Mouse (Mus musculus): ENCODE data around the gene Atp8b4. TPM values are rescaled to one million over a fixed set of nuclear protein-coding genes. Genes with fewer than 3 reads are reported as not detected.

Gene Atp8b4
- polyA plus RNA-seq, 1 experiment from 2014 or later = 0.13 TPM

DNA sequence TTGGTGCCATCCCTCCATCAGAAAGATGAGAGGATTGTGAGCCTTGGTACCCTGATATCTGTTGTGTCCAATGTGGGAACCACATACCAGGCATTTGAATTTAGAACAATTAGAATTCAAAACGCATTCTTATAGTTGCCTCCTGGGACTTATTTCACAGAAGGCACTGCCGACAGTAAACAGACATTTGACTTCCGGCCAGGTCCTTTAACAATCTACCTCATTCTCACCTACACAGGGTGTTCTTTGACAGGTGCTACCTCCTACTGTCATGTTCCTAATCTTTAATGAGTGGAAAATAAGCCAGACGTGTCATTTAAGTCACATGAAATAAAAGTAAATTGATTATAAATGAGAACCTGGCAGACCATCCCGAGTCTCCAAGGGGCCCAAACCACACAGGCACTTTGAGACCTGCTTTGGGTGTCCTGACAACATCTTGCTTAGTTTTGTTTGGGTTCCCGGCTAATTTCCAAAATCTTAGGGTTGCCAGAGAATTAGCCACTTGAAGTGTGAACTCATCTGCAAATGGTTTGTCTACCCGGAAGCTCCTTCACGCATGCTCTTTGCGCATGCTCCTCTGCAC, 67.9 kb downstream of the Atp8b4 start:
- no peak for ATAC-seq (ENCODE audit: insufficient number of reproducible peaks, insufficient read depth, low FRiP score, low TSS enrichment, low read depth)
- H3K9me3 ChIP-seq = no peaks in the 10 kb centered on the region
- H3K9ac ChIP-seq (replicated peaks) = no peak overlapping the region
- H3K27ac ChIP-seq = no peak overlapping the region
- H3K4me1 ChIP-seq (replicated peaks) = no peaks in the 10 kb centered on the region
- no peak overlapping the region for H3K4me2 ChIP-seq
- H3K36me3 ChIP-seq = no peaks in the 10 kb centered on the region
- no peaks in the 10 kb centered on the region for H3K27me3 ChIP-seq
- no peak overlapping the region for H3K4me3 ChIP-seq (replicated peaks)
- 78% methylated on average over 9 of the region's 9 CpGs for WGBS

DNA sequence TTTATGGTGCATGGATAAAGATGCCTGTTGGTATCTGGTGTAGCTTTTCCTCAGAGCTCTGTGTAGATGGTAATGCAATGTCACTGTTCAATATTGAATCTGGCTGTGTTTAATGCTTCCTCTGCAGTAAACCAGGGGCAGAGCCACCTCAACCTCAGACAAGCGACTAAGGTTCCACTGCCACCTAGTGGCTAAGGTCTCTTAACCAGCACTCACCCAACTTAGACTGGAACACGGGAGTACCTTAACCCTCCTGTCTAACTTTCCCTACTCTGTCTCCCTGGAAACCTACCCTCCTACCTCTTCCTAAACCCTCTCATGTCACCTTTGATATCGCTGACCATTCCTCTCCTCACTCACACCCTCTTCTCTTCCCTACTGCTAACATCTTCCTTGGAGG, 71.2 kb downstream of the Atp8b4 start:
- Histone ChIP-seq H3K4me2 (no peak overlapping the region), H3K36me3 (no peaks in the 10 kb centered on the region), H3K27ac (no peak overlapping the region), H3K4me1 (replicated peaks) (no peaks in the 10 kb centered on the region), H3K27me3 (0 out of 2 replicates have a peak, but pooled peaks cover 3% of the 10 kb centered on the region), H3K9ac (replicated peaks) (no peak overlapping the region), H3K9me3 (no peaks in the 10 kb centered on the region), H3K4me3 (replicated peaks) (no peak overlapping the region)
- 13% methylated on average over 3 of the region's 3 CpGs for WGBS
- ATAC-seq (ENCODE audit: insufficient number of reproducible peaks, insufficient read depth, low FRiP score, low TSS enrichment, low read depth) = no peak

- Histone ChIP-seq H3K36me3 (no peaks in the 10 kb centered on the region), H3K9ac (replicated peaks) (no peak overlapping the region), H3K4me1 (replicated peaks) (no peaks in the 10 kb centered on the region), H3K9me3 (no peaks in the 10 kb centered on the region), H3K27me3 (0 out of 2 replicates have a peak, but pooled peaks cover 3% of the 10 kb centered on the region), H3K4me2 (no peak overlapping the region), H3K27ac (no peak overlapping the region), H3K4me3 (replicated peaks) (no peak overlapping the region)
- 87% methylated on average over 3 of the region's 3 CpGs for WGBS
- no peak for ATAC-seq (ENCODE audit: insufficient number of reproducible peaks, insufficient read depth, low FRiP score, low TSS enrichment, low read depth)
These were observed 75.3 kb downstream of the Atp8b4 start for GRCm38 (mm10) chr2:126425223-126425622.

DNA sequence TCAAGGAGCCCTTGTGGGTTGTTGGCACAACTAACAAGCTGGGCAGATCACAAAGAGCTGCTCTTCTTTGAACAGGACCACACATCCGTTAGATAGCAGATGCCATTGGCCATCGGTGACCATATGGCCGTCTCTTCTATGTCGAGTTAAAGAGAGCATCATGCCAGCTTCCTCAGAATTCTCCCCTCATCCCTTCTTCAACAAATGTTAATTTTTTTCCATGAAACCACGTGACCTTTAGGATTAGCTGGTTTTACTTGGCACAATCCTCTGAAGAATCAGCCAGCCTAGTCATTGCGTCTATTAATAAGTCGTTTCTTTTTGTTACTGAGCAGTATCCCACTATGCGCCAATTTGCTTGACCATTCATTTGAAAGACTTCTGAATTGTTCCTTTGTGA, 75.8 kb downstream of the Atp8b4 start:
- WGBS = 85% methylated on average over 8 of the region's 8 CpGs

GRCm38 (mm10) chr2:126420901-126421300, 79.6 kb downstream of the Atp8b4 start:
- 87% methylated on average over 2 of the region's 2 CpGs for WGBS
- no peak for ATAC-seq (ENCODE audit: insufficient number of reproducible peaks, insufficient read depth, low FRiP score, low TSS enrichment, low read depth)
- Histone ChIP-seq H3K4me1 (replicated peaks) (no peaks in the 10 kb centered on the region), H3K9me3 (no peaks in the 10 kb centered on the region), H3K27ac (no peak overlapping the region), H3K9ac (replicated peaks) (no peak overlapping the region), H3K27me3 (no peaks in the 10 kb centered on the region), H3K4me2 (no peak overlapping the region), H3K4me3 (replicated peaks) (no peak overlapping the region), H3K36me3 (no peaks in the 10 kb centered on the region)

More for the DNA sequence above, 75.8 kb downstream of the Atp8b4 start:
- H3K36me3 ChIP-seq = no peaks in the 10 kb centered on the region
- no peaks in the 10 kb centered on the region for H3K4me1 ChIP-seq (replicated peaks)
- H3K9ac ChIP-seq (replicated peaks) = no peak overlapping the region
- no peak overlapping the region for H3K27ac ChIP-seq
- 0 out of 2 replicates have a peak, but pooled peaks cover 3% of the 10 kb centered on the region for H3K27me3 ChIP-seq
- H3K4me3 ChIP-seq (replicated peaks) = no peak overlapping the region
- H3K9me3 ChIP-seq = no peaks in the 10 kb centered on the region
- no peak for ATAC-seq (ENCODE audit: insufficient number of reproducible peaks, insufficient read depth, low FRiP score, low TSS enrichment, low read depth)
- H3K4me2 ChIP-seq = no peak overlapping the region

DNA sequence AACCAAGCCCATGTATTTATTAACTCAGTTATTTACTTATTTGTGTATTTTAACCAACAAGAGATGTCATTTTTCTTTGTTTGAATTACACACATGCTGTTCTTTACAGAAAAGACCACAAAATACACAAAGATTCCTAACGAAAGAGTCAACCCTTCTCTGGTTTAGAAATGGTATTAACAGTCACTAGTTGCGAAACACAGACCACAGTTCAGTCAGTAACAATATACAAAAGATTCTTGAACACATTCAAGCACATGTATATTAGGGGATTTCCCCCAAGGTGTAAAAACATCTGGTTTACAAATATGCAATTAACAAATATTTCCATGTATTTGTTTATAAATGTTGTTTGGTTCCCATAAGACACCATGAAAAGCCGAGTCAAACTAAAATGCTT, 81.6 kb downstream of the Atp8b4 start:
- Histone ChIP-seq H3K4me2 (no peak overlapping the region), H3K36me3 (no peaks in the 10 kb centered on the region), H3K9ac (replicated peaks) (no peak overlapping the region), H3K9me3 (no peaks in the 10 kb centered on the region), H3K4me3 (replicated peaks) (no peak overlapping the region), H3K27me3 (no peaks in the 10 kb centered on the region), H3K4me1 (replicated peaks) (no peaks in the 10 kb centered on the region), H3K27ac (no peak overlapping the region)
- no peak for ATAC-seq (ENCODE audit: insufficient number of reproducible peaks, insufficient read depth, low FRiP score, low TSS enrichment, low read depth)
- WGBS = 89% methylated on average over 3 of the region's 3 CpGs

- Histone ChIP-seq H3K36me3 (no peaks in the 10 kb centered on the region), H3K9ac (replicated peaks) (no peak overlapping the region), H3K4me1 (replicated peaks) (no peaks in the 10 kb centered on the region), H3K4me2 (no peak overlapping the region), H3K27ac (no peak overlapping the region), H3K27me3 (no peaks in the 10 kb centered on the region), H3K4me3 (replicated peaks) (no peak overlapping the region), H3K9me3 (no peaks in the 10 kb centered on the region)
- 72% methylated on average over 2 of the region's 2 CpGs for WGBS
- no peak for ATAC-seq (ENCODE audit: insufficient number of reproducible peaks, insufficient read depth, low FRiP score, low TSS enrichment, low read depth)
These were observed 83.7 kb downstream of the Atp8b4 start for GRCm38 (mm10) chr2:126416772-126417171.

DNA sequence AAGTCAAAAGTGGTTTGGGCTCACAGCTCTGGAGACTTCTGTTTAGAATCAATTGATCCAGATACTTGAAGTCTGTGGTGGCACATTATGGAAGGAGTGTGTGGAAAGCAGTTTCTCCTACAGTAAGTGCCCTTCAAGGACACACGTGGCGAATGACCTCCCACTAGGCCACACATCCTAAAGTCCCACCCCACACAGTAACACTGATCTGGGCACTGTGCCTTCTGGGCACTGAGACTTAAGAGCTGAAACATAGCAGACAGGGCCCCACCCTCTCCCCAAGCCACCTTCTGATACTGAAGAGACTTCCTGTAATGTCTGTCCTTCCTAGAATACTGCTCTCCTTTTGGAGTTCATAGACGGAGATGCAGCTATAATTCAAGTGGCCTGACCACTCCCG, 84.5 kb downstream of the Atp8b4 start:
- Histone ChIP-seq H3K9me3 (no peaks in the 10 kb centered on the region), H3K27me3 (no peaks in the 10 kb centered on the region), H3K27ac (no peak overlapping the region), H3K36me3 (no peaks in the 10 kb centered on the region), H3K4me2 (no peak overlapping the region), H3K4me3 (replicated peaks) (no peak overlapping the region), H3K4me1 (replicated peaks) (no peaks in the 10 kb centered on the region), H3K9ac (replicated peaks) (no peak overlapping the region)
- ATAC-seq (ENCODE audit: insufficient number of reproducible peaks, insufficient read depth, low FRiP score, low TSS enrichment, low read depth) = no peak
- 37% methylated on average over 4 of the region's 4 CpGs for WGBS

GRCm38 (mm10) chr2:126412759-126413158, 87.7 kb downstream of the Atp8b4 start:
- Histone ChIP-seq H3K27ac (no peak overlapping the region), H3K36me3 (no peaks in the 10 kb centered on the region), H3K9me3 (no peaks in the 10 kb centered on the region), H3K9ac (replicated peaks) (no peak overlapping the region), H3K4me1 (replicated peaks) (no peaks in the 10 kb centered on the region), H3K4me3 (replicated peaks) (no peak overlapping the region), H3K27me3 (no peaks in the 10 kb centered on the region), H3K4me2 (no peak overlapping the region)
- no peak for ATAC-seq (ENCODE audit: insufficient number of reproducible peaks, insufficient read depth, low FRiP score, low TSS enrichment, low read depth)

DNA sequence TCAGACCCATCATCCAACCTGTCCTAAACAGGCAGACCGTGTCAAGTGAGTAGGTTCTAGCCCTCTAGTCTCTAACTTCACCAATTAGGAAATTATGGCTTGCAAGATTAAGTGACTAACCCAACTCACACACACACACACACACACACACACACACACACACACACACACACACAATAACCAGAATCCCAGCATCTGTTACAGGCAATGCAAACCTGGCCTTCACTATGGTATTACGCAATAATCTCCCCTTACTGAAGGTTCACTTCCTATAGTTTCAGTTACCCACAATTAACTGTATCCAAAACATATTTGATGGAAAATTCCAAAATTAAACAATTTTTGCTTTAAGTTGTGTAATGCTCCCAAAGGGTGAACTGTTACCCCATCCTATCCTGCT, 101.0 kb downstream of the Atp8b4 start:
- Histone ChIP-seq H3K27me3 (no peaks in the 10 kb centered on the region), H3K36me3 (no peaks in the 10 kb centered on the region), H3K9ac (replicated peaks) (no peak overlapping the region), H3K4me3 (replicated peaks) (no peak overlapping the region), H3K4me2 (no peak overlapping the region), H3K9me3 (no peaks in the 10 kb centered on the region), H3K4me1 (replicated peaks) (no peaks in the 10 kb centered on the region), H3K27ac (no peak overlapping the region)
- ATAC-seq (ENCODE audit: insufficient number of reproducible peaks, insufficient read depth, low FRiP score, low TSS enrichment, low read depth) = no peak
- 85% methylated on average over 2 of the region's 2 CpGs for WGBS

DNA sequence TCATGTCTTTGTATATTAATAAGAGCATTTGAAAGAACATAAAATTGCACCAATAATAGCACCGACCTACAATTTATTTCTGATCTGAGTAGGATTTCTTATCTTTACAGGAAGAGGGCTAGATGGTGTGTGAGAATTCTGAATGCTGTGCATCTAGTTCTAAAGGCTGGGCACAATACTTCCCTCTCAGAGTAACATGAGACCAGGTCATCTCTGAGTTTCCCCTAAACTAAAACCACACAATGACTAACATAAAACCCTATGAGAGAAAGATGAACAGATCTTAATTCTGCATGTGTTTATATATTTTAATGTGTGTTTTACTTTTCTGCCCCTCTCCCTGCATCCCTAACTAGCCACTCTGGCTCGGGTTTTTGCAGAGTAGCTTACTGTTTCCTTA, 101.5 kb downstream of the Atp8b4 start:
- Histone ChIP-seq H3K9me3 (no peaks in the 10 kb centered on the region), H3K4me3 (replicated peaks) (no peak overlapping the region), H3K4me2 (no peak overlapping the region), H3K9ac (replicated peaks) (no peak overlapping the region), H3K4me1 (replicated peaks) (no peaks in the 10 kb centered on the region), H3K27me3 (no peaks in the 10 kb centered on the region), H3K36me3 (no peaks in the 10 kb centered on the region), H3K27ac (no peak overlapping the region)
- no peak for ATAC-seq (ENCODE audit: insufficient number of reproducible peaks, insufficient read depth, low FRiP score, low TSS enrichment, low read depth)
- WGBS = 67% methylated on average over 2 of the region's 2 CpGs

DNA sequence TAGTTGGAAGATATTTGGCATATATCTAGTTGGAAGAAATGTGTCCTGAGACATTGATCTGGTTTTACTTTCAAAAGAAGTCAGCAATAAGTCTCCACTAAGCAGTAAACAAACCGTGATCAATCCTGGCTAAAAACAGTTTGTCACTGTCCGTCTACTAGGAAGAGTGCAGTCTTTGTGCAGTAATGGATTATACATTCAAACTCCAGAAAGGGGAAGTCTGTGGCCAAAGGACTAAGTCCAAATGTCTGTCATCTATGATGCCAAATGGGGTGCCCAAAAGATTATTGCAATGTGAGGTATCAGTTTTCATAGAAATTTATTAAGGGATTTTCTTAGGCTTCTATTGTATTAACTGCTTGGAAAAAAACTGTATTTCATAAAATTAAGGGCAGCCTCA, 102.3 kb downstream of the Atp8b4 start:
- 68% methylated on average over 2 of the region's 2 CpGs for WGBS
- no peaks in the 10 kb centered on the region for H3K36me3 ChIP-seq
- H3K9me3 ChIP-seq = no peaks in the 10 kb centered on the region
- ATAC-seq (ENCODE audit: insufficient number of reproducible peaks, insufficient read depth, low FRiP score, low TSS enrichment, low read depth) = no peak
- no peak overlapping the region for H3K4me3 ChIP-seq (replicated peaks)
- no peak overlapping the region for H3K9ac ChIP-seq (replicated peaks)
- H3K27me3 ChIP-seq = no peaks in the 10 kb centered on the region
- no peaks in the 10 kb centered on the region for H3K4me1 ChIP-seq (replicated peaks)
- H3K4me2 ChIP-seq = no peak overlapping the region
- no peak overlapping the region for H3K27ac ChIP-seq

All from limb, embryonic 12.5 days (tissue).